Mouse (Mus musculus): ENCODE results near the gene Myom1. TPM values are rescaled to one million over a fixed set of nuclear protein-coding genes. Genes with fewer than 3 reads are reported as not detected.
A peak's percentile ranks its signal among the peaks of the same experiment; 100 is the strongest.

Gene Myom1
- polyA plus RNA-seq, 1 experiment from 2014 or later = 208 TPM

DNA sequence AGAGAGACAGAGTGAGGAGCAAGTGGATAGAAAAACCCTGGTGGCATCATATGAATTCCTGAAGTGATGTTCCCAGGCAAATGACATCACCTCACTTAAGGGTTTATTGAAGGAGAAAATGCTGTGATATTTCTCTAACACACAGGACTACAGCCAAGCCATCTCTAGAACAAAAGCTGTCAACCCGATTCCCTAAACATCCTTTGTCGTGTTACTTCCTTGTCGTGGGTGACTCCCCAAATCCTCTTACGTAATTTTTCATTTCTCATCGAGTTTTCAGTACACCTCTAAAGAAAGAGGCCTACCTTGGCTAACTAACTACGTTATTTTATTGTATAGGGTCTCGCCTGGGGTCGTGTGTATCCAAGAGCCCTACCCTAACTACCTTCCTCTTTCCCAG, 13.0 kb upstream of the Myom1 start:
- Histone ChIP-seq H3K9me3 (replicated peaks; ENCODE audit: control insufficient read depth, low read length) (no peaks in the 10 kb centered on the region), H3K4me3 (ENCODE audit: low read depth, low read length) (peak overlapping the region; percentile 92), H3K36me3 (ENCODE audit: control insufficient read depth, insufficient read depth, low read length) (peaks cover 11% of the 10 kb centered on the region), H3K9ac (ENCODE audit: low read depth, low read length) (peak overlapping the region; percentile 80), H3K4me1 (ENCODE audit: control insufficient read depth, insufficient read depth, low read length) (peaks cover 39% of the 10 kb centered on the region), H3K27me3 (ENCODE audit: control insufficient read depth, insufficient read depth, low read length) (no peaks in the 10 kb centered on the region), H3K27ac (ENCODE audit: low read depth, low read length) (no peak overlapping the region), H3K4me2 (peak overlapping the region; percentile 89)
- WGBS (ENCODE audit: insufficient replicate concordance) = 61% methylated on average over 8 of the region's 8 CpGs
- ATAC-seq (replicated peaks; ENCODE audit: insufficient number of reproducible peaks, low FRiP score, low TSS enrichment) = no peak

DNA sequence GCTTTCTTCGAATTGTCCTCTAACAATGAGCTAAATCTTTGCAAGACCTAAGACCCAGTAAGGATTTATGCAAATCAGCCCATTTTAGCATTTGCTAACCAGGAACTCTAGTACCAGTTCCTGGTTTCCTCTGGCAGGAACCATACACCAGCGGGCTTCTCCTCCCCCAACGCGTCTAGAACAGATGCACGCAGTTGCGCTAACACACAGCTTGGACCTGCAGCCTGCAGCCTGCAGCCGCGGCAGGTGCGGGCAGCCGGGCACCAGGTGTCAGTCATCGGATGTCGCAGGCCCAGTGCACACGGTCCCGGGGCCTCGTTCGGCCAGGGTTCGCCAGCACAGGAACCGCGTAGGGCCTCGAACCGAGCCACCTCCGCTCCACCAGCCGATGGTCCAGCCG, 12.4 kb upstream of the Myom1 start:
- 1% methylated on average over 24 of the region's 24 CpGs for WGBS (ENCODE audit: insufficient replicate concordance)
- no peaks in the 10 kb centered on the region for H3K27me3 ChIP-seq (ENCODE audit: control insufficient read depth, insufficient read depth, low read length)
- peak overlapping the region; percentile 89 for H3K4me2 ChIP-seq
- H3K9me3 ChIP-seq (replicated peaks; ENCODE audit: control insufficient read depth, low read length) = no peaks in the 10 kb centered on the region
- H3K27ac ChIP-seq (ENCODE audit: low read depth, low read length) = peak overlapping the region; percentile 96
- peaks cover 11% of the 10 kb centered on the region for H3K36me3 ChIP-seq (ENCODE audit: control insufficient read depth, insufficient read depth, low read length)
- peak overlapping the region; percentile 80 for H3K9ac ChIP-seq (ENCODE audit: low read depth, low read length)
- peak overlapping the region; percentile 92 for H3K4me3 ChIP-seq (ENCODE audit: low read depth, low read length)
- H3K4me1 ChIP-seq (ENCODE audit: control insufficient read depth, insufficient read depth, low read length) = peaks cover 45% of the 10 kb centered on the region
- peak; percentile 27 for ATAC-seq (replicated peaks; ENCODE audit: insufficient number of reproducible peaks, low FRiP score, low TSS enrichment)

DNA sequence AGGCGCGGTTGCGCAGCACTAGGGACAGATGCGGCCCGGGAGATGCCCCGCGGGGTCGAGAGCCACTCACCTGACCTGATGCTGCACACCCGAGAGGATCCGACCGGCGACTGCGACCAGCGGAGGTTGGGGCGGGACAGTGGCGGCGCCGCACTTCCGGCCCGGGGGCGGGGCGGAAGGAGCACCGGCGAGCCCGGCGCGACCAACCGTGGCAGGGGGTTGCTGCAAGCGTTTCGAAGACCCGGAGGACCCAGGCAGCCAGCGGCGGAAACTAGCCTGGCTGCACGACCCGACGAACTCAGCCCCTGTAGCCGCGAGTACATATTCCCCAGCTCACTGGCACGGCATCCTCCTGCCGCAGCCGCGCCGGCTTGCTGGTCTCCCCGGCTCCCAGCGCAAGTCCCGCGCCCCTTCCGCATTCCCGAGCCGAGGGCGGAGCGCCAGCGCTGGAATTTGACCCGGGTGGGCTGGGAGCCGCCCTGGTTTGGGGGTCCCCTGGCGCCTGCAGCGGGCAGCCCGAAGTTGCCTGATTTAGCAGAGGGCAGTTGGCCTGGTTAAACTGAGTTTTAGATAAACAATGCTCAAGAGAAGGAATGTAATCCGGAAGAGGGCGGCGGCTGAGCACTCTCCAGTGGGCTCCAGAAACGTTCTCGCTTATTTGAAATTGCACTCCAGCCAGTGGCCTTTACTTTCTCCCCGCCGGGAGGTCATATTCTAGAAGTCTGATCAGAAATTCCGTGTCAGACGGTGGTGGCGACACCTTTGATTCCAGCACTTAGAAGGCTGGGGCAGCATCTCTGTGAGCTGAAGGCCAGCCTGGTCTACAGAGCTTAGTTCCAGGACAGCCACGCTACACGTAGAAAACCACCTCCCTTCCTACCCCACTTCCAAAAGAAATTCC, 11.8 kb upstream of the Myom1 start:
- H3K4me1 ChIP-seq (ENCODE audit: control insufficient read depth, insufficient read depth, low read length) = peaks cover 45% of the 10 kb centered on the region
- H3K9me3 ChIP-seq (replicated peaks; ENCODE audit: control insufficient read depth, low read length) = no peaks in the 10 kb centered on the region
- peak overlapping the region; percentile 89 for H3K4me2 ChIP-seq
- WGBS (ENCODE audit: insufficient replicate concordance) = under 1% methylated on average over 70 of the region's 70 CpGs
- peak; percentile 82 for ATAC-seq (replicated peaks; ENCODE audit: insufficient number of reproducible peaks, low FRiP score, low TSS enrichment)
- H3K27me3 ChIP-seq (ENCODE audit: control insufficient read depth, insufficient read depth, low read length) = no peaks in the 10 kb centered on the region
- peak overlapping the region; percentile 80 for H3K9ac ChIP-seq (ENCODE audit: low read depth, low read length)
- peaks cover 14% of the 10 kb centered on the region for H3K36me3 ChIP-seq (ENCODE audit: control insufficient read depth, insufficient read depth, low read length)
- peak overlapping the region; percentile 96 for H3K27ac ChIP-seq (ENCODE audit: low read depth, low read length)
- H3K4me3 ChIP-seq (ENCODE audit: low read depth, low read length) = peak overlapping the region; percentile 92

DNA sequence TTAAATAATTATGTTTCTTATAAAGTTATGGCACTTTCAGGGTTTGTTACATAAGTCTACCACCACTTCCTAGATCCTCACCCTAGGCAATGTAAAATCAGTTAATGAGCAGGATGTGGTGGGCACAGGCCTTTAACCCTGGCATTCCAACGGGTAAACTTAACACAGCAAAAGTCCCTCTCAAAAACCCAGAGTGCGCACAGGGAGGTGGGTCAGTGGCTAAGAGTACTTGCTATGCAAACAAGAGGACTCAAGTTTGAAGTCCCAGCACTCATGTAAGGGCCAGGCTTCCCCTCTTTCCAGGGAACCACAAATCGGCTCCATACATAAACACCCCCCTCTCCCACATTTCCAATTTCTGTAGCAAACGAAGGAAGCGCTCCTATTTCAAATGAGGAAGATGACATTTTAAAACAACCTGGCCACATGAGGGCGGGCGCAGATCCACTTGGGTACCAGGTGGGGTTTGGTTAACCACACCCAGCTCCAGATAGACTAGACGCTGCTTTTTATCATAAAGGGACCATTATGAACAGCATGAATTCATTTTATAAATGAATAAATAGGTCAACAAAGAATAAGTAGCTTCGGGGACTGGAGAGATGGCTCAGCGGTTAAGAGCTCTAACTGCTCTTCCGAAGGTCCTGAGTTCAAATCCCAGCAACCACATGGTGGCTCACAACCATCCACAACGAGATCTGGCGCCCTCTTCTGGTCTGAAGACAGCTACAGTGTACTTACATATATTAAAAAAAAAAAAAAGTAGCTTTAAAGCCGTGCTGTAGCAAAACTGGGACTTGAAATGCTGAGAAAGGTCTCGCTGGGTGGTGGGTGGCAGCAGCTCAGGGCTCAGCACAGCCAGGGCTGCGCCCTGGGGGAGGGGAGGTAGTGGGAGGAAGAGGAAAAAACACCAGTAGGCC, 10.5 kb upstream of the Myom1 start:
- Histone ChIP-seq H3K27ac (ENCODE audit: low read depth, low read length) (peak overlapping the region; percentile 96), H3K4me1 (ENCODE audit: control insufficient read depth, insufficient read depth, low read length) (peaks cover 46% of the 10 kb centered on the region), H3K36me3 (ENCODE audit: control insufficient read depth, insufficient read depth, low read length) (peaks cover 22% of the 10 kb centered on the region), H3K9ac (ENCODE audit: low read depth, low read length) (no peak overlapping the region), H3K4me3 (ENCODE audit: low read depth, low read length) (no peak overlapping the region), H3K4me2 (peak overlapping the region; percentile 89), H3K9me3 (replicated peaks; ENCODE audit: control insufficient read depth, low read length) (no peaks in the 10 kb centered on the region), H3K27me3 (ENCODE audit: control insufficient read depth, insufficient read depth, low read length) (no peaks in the 10 kb centered on the region)
- WGBS (ENCODE audit: insufficient replicate concordance) = 82% methylated on average over 16 of the region's 16 CpGs
- no peak for ATAC-seq (replicated peaks; ENCODE audit: insufficient number of reproducible peaks, low FRiP score, low TSS enrichment)

DNA sequence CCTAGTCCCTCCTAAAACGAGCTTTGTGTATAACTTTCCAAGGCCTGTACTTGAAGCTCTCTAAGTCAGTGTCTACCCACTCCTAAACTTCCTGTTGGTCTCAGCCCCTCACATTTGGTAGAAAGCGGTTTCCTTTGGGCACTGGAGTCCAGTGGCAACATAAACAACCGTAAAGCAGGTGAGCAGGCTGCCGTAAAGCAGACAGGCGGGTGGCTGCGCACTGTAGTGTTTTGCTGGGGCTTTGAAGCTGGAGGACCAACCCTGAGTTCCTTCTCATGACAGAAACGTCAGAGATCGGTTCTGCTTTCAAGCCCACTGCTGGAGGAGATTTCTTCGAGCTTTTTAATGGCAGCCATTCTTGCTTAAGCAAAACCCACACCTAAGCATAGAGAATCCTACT, 9.8 kb upstream of the Myom1 start:
- Histone ChIP-seq H3K27ac (ENCODE audit: low read depth, low read length) (peak overlapping the region; percentile 87), H3K4me1 (ENCODE audit: control insufficient read depth, insufficient read depth, low read length) (peaks cover 49% of the 10 kb centered on the region), H3K4me3 (ENCODE audit: low read depth, low read length) (no peak overlapping the region), H3K4me2 (no peak overlapping the region), H3K9me3 (replicated peaks; ENCODE audit: control insufficient read depth, low read length) (no peaks in the 10 kb centered on the region), H3K36me3 (ENCODE audit: control insufficient read depth, insufficient read depth, low read length) (peaks cover 22% of the 10 kb centered on the region), H3K9ac (ENCODE audit: low read depth, low read length) (no peak overlapping the region), H3K27me3 (ENCODE audit: control insufficient read depth, insufficient read depth, low read length) (no peaks in the 10 kb centered on the region)
- no peak for ATAC-seq (replicated peaks; ENCODE audit: insufficient number of reproducible peaks, low FRiP score, low TSS enrichment)
- WGBS (ENCODE audit: insufficient replicate concordance) = 75% methylated on average over 9 of the region's 9 CpGs

DNA sequence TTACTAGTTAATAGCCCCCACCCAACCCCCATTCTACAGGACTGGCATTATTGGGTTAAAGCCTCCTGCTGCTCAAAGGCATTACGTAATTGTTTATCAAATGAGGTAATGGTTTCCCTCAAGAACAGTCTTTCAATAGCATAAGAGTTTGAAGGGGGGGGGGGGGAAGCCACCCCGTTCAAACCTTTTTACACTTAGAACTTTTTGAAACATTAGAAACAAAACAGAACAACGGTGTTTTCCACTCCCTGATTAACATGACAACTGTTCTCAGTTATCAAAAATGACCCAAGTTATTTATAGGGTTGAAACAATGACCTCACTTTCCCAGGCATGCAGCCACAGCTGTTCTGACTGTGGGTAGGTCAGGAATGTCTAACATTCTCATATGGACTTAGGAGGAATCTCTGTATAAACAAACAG, 9.0 kb upstream of the Myom1 start:
- Histone ChIP-seq H3K4me2 (peak overlapping the region; percentile 27), H3K36me3 (ENCODE audit: control insufficient read depth, insufficient read depth, low read length) (peaks cover 22% of the 10 kb centered on the region), H3K27ac (ENCODE audit: low read depth, low read length) (peak overlapping the region; percentile 87), H3K9ac (ENCODE audit: low read depth, low read length) (no peak overlapping the region), H3K4me3 (ENCODE audit: low read depth, low read length) (no peak overlapping the region), H3K9me3 (replicated peaks; ENCODE audit: control insufficient read depth, low read length) (no peaks in the 10 kb centered on the region), H3K27me3 (ENCODE audit: control insufficient read depth, insufficient read depth, low read length) (no peaks in the 10 kb centered on the region), H3K4me1 (ENCODE audit: control insufficient read depth, insufficient read depth, low read length) (peaks cover 52% of the 10 kb centered on the region)
- ATAC-seq (replicated peaks; ENCODE audit: insufficient number of reproducible peaks, low FRiP score, low TSS enrichment) = no peak
- WGBS (ENCODE audit: insufficient replicate concordance) = 10% methylated on average over 3 of the region's 3 CpGs

DNA sequence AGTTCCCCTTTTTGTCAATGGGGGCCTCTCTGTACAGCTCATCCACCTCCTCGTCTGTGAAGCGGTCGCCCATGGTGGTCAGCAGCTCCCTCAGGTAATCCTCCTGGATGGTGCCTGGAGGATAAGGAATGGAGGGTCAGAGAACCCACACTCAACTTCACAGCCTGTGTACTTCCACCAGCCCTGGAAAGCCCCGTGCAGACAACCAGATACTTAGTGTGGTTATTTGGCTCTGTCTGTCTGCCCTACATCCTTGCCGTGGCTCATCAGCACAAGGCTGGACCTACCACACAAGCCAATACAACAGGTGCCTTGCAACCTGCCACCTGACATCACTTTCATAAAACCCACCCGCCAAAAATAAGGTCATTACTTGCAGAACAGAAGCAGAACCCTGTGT, 7.8 kb upstream of the Myom1 start:
- no peaks in the 10 kb centered on the region for H3K27me3 ChIP-seq (ENCODE audit: control insufficient read depth, insufficient read depth, low read length)
- H3K4me3 ChIP-seq (ENCODE audit: low read depth, low read length) = no peak overlapping the region
- ATAC-seq (replicated peaks; ENCODE audit: insufficient number of reproducible peaks, low FRiP score, low TSS enrichment) = no peak
- no peaks in the 10 kb centered on the region for H3K9me3 ChIP-seq (replicated peaks; ENCODE audit: control insufficient read depth, low read length)
- WGBS (ENCODE audit: insufficient replicate concordance) = 69% methylated on average over 6 of the region's 6 CpGs
- no peak overlapping the region for H3K9ac ChIP-seq (ENCODE audit: low read depth, low read length)
- 0 out of 2 replicates have a peak overlapping the region, but pooled peaks have one; percentile 46 for H3K27ac ChIP-seq (ENCODE audit: low read depth, low read length)
- H3K36me3 ChIP-seq (ENCODE audit: control insufficient read depth, insufficient read depth, low read length) = peaks cover 22% of the 10 kb centered on the region
- H3K4me2 ChIP-seq = no peak overlapping the region
- peaks cover 57% of the 10 kb centered on the region for H3K4me1 ChIP-seq (ENCODE audit: control insufficient read depth, insufficient read depth, low read length)

DNA sequence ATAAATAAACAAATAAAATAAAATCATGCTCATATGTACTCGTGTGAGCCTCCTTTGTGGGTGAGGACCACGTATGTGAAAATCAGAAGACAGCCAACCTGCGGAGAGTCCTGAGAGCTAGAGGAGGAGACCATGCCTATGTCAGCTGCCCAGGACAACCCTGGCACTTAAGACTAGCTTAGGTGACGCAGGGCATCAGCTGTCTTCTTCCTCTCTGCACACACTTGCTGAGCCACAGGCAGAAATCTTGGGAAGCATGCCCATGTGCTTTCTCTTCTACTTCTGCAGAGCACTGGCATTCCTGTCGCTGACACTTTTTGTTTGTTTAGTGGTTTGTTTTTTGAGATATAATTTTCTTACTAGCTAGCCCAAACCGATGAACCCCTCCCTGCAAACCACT, 6.9 kb upstream of the Myom1 start:
- Histone ChIP-seq H3K9me3 (replicated peaks; ENCODE audit: control insufficient read depth, low read length) (no peaks in the 10 kb centered on the region), H3K36me3 (ENCODE audit: control insufficient read depth, insufficient read depth, low read length) (peaks cover 22% of the 10 kb centered on the region), H3K27ac (ENCODE audit: low read depth, low read length) (no peak overlapping the region), H3K4me1 (ENCODE audit: control insufficient read depth, insufficient read depth, low read length) (peaks cover 60% of the 10 kb centered on the region), H3K9ac (ENCODE audit: low read depth, low read length) (no peak overlapping the region), H3K27me3 (ENCODE audit: control insufficient read depth, insufficient read depth, low read length) (no peaks in the 10 kb centered on the region), H3K4me3 (ENCODE audit: low read depth, low read length) (no peak overlapping the region), H3K4me2 (no peak overlapping the region)
- 85% methylated on average over 6 of the region's 6 CpGs for WGBS (ENCODE audit: insufficient replicate concordance)
- no peak for ATAC-seq (replicated peaks; ENCODE audit: insufficient number of reproducible peaks, low FRiP score, low TSS enrichment)

Data from heart, embryonic 11.5 days (tissue).